11 mouse cellular contexts compared by ENCODE assay signal in the genomic region with DNA sequence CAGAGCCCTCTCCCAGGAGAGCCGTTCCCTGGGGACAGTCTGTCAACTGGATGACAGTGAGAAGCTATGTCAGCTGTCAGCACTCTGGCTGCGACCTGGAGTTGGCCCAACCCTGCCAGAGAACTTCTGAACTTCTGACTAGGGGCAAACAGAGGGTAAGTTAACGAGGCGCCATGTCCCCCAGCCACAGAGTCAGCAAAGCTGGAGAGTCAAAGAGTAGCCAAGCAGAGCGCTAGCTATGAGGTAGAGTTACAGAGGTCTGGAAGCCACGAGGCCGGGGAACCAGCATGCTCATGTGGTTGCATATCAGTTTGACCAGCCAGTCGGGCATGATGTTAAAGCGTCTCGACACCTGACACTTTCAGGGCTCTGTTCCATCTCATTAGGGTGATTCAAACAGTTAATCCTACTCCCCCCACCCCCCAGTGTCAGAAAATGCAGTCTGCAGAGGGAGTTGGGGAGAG. TPM values are rescaled to one million over a fixed set of nuclear protein-coding genes. Genes with fewer than 3 reads are reported as not detected.
A peak's percentile ranks its signal among the peaks of the same experiment; 100 is the strongest.
DNase-seq lines count a peak whose midpoint lies in the region; ATAC-seq and TF ChIP-seq lines count a peak whose summit lies in the region.
"Had no signal": no experiment of that assay in that cellular context is flagged by ENCODE, and none has a peak within 500 bp of the region (broad histone marks: within the 10 kb centered on the region; RNA-seq: fewer than 3 reads in every experiment).

No protein-coding gene starts in this region.

- peak; percentile 30 to 35 for DNase-seq in kidney, postnatal 4 days
- DNase-seq in kidney, adult 11 months: no peak
- peak; percentile 79 to 86 for DNase-seq in gastrocnemius, adult 8-10 months (ENCODE audit: low spot score in 2 of 2)
- DNase-seq in thymus, postnatal 0 days (ENCODE audit: low spot score): no peak
- DNase-seq in neural tube, embryonic 10.5 days (ENCODE audit: extremely low spot score, low spot score): no peak
- DNase-seq: cerebellum, adult 18-20 months had no signal

- H3K4me2 ChIP-seq in heart, embryonic 12.5 days: no peak overlapping the region; the same call in 1 of the 2 replicates
- H3K4me2 ChIP-seq in myocyte (ENCODE audit: low read depth): peak overlapping the region; percentile 24
- H3K4me2 ChIP-seq: hindbrain, embryonic 12.5 days; neural tube, embryonic 13.5 days had no signal

- TF ChIP-seq POLR2A in myocyte (IDR thresholded peaks at IDR 0.05; ENCODE audit: insufficient read length, low read depth): no peak

- H3K4me1 ChIP-seq in heart, embryonic 12.5 days (replicated peaks): peaks cover 52% of the 10 kb centered on the region
- H3K4me1 ChIP-seq: megakaryocyte, embryonic 14.5 days had no signal

- no peak overlapping the region for H3K4me3 ChIP-seq in heart, embryonic 12.5 days
- H3K4me3 ChIP-seq in myocyte: no peak overlapping the region
- H3K4me3 ChIP-seq: hindbrain, embryonic 12.5 days; megakaryocyte, embryonic 14.5 days; neural tube, embryonic 13.5 days had no signal

- no peaks in the 10 kb centered on the region for H3K36me3 ChIP-seq in heart, embryonic 12.5 days
- H3K36me3 ChIP-seq in myocyte (ENCODE audit: control insufficient read depth, insufficient read depth): no peaks in the 10 kb centered on the region
- H3K36me3 ChIP-seq: hindbrain, embryonic 12.5 days; neural tube, embryonic 13.5 days had no signal

- ATAC-seq in heart, embryonic 12.5 days (ENCODE audit: insufficient number of reproducible peaks, low FRiP score): peak; percentile 43; the same call in 1 of the 2 replicates

- H3ac ChIP-seq in myocyte (ENCODE audit: control insufficient read depth, insufficient read length): no peak overlapping the region

- peak overlapping the region; percentile 33; the same call in 1 of the 2 replicates for H3K27ac ChIP-seq in heart, embryonic 12.5 days (ENCODE audit: poor library complexity, severe bottlenecking)
- H3K27ac ChIP-seq: hindbrain, embryonic 12.5 days; neural tube, embryonic 13.5 days had no signal

- no peaks in the 10 kb centered on the region for H3K79me2 ChIP-seq in myocyte (ENCODE audit: control insufficient read depth, insufficient read depth)

- H3K9me3 ChIP-seq in heart, embryonic 12.5 days (replicated peaks): no peaks in the 10 kb centered on the region
- H3K9me3 ChIP-seq: hindbrain, embryonic 12.5 days; neural tube, embryonic 13.5 days had no signal

- 19% methylated on average over 10 of the region's 10 CpGs for WGBS in heart, embryonic 12.5 days

- no peaks in the 10 kb centered on the region for H3K27me3 ChIP-seq in heart, embryonic 12.5 days (replicated peaks)
- H3K27me3 ChIP-seq in myocyte (ENCODE audit: control insufficient read depth, insufficient read depth, insufficient read length): peaks cover 55% of the 10 kb centered on the region
- H3K27me3 ChIP-seq: hindbrain, embryonic 12.5 days; neural tube, embryonic 13.5 days had no signal

- no peak overlapping the region for H3K9ac ChIP-seq in heart, embryonic 12.5 days
- H3K9ac ChIP-seq: hindbrain, embryonic 12.5 days; neural tube, embryonic 13.5 days had no signal

TF ChIP-seq in myocyte, 11 proteins besides CTCF, POLR2A, EP300 and RAD21:
- TF ChIP-seq POLR2AphosphoS2 (IDR thresholded peaks at IDR 0.05; ENCODE audit: insufficient read length, low read depth): no peak
- TF ChIP-seq USF1 (IDR thresholded peaks at IDR 0.05; ENCODE audit: low read depth): no peak
- TF ChIP-seq MYOD1 (IDR thresholded peaks at IDR 0.05; ENCODE audit: control insufficient read depth in 1 of 3, insufficient read length in 2 of 3, low read depth in 2 of 3): peak in 2 of 3 experiments; percentile 34 to 72
- no peak for TF ChIP-seq TCF12 (IDR thresholded peaks at IDR 0.05; ENCODE audit: insufficient read depth, poor library complexity, severe bottlenecking)
- no peak for TF ChIP-seq SRF (IDR thresholded peaks at IDR 0.05; ENCODE audit: control insufficient read depth, insufficient read length, low read depth)
- no peak for TF ChIP-seq MYOG (IDR thresholded peaks at IDR 0.05; ENCODE audit: control insufficient read depth in 1 of 3, insufficient read depth in 1 of 3, insufficient read length in 2 of 3, low read depth in 2 of 3)
- TF ChIP-seq E2F4 (IDR thresholded peaks at IDR 0.05; ENCODE audit: insufficient read depth): no peak

RNA-seq across cellular contexts. Expression of gene Kcnj11, which starts 15.6 kb away (rescaled TPM):
- total RNA-seq in gastrocnemius, adult 8-10 months (2022): 100 to 1,000 TPM; 128 to 144 (median 135) TPM
- 6.3 and 7.6 TPM in 2 replicates for polyA plus RNA-seq in heart, embryonic 12.5 days (2016; fragmentation: Nextera tagmentation; extraction: Ambion mirVana)
- polyA plus RNA-seq in myocyte (2012; fragmentation: generic; extraction: Trizol): 0.46 TPM
- polyA plus RNA-seq in thymus, postnatal 0 days (2015; fragmentation: Nextera tagmentation; extraction: Ambion mirVana): 0.05 and 0.10 TPM in 2 replicates

Comparison
In these comparisons a context has a peak if more than half of its experiments do, and no peak if none do; other contexts are left out.
1. DNase-seq: peak in kidney, postnatal 4 days (2 of 2) and gastrocnemius, adult 8-10 months (2 of 2); none in kidney, adult 11 months (single experiment), thymus, postnatal 0 days (single experiment) and neural tube, embryonic 10.5 days (single experiment).